Mouse (Mus musculus) natural killer cell, adult 2 months (primary cell): ENCODE results near the gene Bricd5.

Experiments used
- DNase-seq, 2 experiments: peaks; one replicate each; pipeline ENCODE4 v3.0.0; 2022; ENCODE audit warnings: low spot score in 2 of 2

The Bricd5 gene

DNA sequence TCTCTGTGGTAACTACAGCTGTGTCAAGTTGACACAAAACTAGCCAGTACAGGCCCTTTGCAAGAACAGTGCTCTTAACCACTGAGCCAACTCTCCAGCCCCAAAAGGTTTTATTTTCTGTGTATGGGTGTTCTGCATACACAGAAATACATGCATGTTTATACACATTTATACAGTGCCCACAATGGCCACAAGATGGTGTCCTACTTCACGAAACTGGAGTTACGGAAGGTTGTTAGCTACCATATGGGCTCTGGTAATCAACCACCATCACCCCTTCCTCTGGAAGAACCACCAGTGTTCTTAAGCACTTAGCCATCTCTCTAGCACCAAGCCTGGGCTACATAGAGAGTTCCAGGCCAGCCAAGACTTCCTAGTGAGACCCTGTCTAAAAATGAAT, 12.1 kb upstream of the Bricd5 start:
- DNase-seq, result peak; percentile 26 to 42

DNA sequence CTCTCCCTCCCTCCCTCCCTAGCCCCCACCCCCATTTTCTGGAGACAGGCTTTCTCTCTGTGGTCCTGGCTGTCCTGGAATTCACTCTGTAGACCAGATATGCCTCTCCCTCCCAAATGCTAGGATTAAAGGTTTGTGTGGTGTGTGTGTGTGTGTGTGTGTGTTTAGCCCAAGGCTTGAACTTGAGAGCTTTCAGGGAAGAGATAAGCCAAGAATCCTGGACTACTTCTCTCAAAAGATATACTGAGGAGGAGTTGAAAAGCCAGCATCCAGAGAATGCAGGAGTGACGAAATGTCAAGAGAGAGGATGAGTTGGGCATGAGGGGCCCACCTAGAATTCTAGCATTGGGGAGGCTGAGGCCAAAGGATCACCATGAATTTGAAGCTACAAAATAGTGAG, 10.8 kb upstream of the Bricd5 start:
- DNase-seq, result no peak

DNA sequence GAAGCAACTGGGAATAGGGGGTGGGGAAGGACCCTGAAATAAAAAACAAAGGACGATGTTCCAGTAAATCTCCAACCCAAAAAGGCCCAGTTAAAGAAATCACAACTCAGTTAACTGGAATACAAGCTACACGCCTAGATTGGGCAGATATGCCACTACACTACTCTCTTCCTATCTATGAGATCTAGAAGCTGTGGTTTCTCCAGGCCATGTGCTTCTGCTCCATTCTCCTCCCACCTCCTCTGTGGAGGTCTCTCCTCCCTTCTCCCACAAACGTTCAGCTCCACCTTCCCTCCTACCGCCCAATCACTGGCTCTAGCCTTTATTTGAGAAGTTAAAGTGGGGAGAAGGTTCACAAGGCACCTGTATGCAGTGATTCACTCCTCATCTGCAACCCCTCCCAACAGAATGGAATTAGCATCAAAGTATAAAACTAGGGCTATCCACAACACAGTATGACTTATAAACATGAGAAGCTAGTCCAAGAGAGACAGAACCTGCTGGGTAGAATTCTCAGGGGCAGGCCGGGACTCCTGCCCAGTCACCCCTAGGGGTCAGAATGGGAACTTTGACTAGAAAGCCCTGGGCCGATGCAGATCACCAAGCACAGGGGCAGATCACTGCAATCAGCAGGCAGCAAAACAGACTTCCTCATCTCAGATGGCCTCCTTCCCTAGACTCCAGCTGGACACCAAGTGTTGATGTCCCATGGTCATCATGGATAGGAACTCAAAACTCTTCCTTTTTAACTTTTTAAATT, 10.1 kb upstream of the Bricd5 start:
- DNase-seq, result no peak

DNA sequence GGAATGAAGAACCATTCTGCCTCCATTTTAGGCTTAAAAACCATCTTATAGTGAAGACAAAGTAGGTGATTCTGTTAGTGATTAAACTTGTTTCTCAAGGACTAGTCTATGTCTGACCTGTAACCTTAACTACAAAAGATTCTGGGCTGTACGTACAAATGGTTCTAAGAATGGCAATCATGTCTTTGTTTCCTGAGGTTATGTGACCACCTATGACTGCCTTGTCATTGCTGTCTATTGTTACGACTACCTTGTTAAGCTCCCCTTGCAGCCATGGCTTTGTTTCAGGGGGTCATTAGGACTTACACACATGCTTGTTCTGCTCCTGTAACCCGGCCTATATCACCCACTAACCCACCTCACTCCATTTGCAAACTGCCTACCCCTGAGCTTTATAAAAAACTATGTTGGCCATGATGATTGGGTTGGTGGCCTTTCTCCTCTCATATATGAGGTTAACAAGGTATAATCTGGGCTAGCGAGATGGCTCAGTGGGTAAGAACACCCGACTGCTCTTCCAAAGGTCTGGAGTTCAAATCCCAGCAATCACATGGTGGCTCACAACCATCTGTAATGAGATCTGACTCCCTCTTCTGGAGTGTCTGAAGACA, 4.9 kb upstream of the Bricd5 start:
- DNase-seq, result no peak

DNA sequence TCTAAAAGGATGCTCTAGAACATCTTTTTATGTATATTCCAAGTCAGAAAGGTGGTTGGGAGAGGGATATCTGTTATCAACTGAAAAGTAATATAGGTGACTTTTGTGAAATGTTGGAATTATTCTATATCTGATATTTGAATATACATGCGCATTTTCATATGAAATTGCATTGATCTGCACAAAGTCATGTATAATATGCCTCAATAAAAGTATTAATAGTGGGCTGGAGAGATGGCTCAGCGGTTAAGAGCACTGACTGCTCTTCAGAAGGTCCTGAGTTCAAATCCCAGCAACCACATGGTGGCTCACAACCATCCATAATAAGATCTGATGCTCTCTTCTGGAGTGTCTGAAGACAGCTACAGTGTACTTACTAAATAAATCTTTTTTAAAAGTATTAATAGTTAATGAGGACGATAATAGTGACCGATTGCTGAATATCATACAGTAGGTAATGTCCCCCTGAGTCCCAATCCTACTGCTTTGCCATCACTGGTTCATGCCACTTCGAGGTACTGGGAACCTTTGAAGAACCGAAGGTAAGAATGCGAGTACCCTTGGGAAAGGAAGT, 4.3 kb upstream of the Bricd5 start:
- no peak for DNase-seq

DNA sequence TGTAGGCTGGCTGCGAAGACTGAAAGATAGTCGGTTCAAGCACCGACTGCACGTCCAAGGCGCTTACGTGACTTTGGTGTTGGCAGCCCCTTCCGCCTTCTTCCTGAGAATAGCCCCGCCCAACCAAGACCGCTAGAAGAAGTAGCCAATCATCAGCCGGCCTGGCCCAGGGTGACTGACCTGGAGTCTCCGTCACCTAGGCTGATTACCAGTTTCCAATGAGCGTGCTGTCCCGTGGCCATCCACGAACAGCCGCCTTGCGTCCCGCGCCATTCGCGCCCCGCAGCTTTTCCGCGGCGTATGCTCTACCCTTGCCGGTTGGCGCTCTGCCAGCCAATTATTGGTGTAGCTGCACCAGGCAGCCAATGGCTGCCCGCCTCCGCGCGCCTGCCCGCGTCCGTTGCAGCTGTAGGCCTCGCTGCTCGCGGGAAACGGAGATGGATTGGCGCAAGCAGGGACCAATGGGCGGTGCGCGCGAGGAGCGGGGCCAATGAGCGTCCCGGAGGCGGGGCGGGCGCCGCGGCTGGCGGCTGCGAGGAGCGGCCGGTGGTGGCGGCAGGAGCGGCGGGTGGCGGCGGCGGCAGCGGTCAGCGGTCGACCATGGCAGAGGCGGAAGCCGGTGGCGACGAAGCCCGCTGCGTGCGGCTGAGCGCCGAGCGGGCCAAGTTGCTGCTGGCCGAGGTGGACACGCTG, 3.6 kb upstream of the Bricd5 start, which contains the start of the genes E4f1 and Pgp:
Gene E4f1, minus strand, starts transcription at position 404 of the 693 bp plus-strand sequence.
Gene Pgp, plus strand, starts transcription at position 483 of the 693 bp plus-strand sequence.
- peak; percentile 95 to 96 for DNase-seq

DNA sequence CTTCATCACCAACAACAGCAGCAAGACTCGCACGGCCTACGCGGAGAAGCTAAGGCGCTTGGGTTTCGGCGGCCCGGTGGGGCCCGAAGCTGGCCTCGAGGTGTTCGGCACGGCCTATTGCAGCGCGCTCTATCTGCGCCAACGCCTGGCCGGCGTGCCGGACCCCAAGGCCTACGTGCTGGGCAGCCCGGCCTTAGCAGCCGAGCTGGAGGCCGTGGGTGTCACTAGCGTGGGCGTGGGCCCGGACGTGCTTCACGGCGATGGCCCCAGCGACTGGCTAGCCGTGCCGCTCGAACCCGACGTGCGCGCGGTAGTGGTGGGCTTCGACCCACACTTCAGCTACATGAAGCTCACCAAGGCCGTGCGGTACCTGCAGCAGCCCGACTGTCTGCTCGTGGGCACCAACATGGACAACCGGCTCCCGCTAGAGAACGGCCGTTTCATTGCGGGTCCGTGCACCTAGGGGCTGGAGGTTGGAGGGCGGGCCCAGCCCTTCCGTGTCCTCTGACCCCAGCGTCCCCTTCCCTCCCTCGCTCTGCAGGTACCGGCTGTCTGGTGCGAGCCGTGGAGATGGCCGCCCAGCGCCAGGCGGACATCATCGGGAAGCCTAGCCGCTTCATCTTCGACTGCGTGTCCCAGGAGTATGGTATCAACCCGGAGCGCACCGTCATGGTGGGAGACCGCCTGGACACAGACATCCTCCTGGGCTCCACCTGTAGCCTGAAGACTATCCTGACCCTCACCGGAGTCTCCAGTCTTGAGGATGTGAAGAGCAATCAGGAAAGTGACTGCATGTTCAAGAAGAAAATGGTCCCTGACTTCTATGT, 2.8 kb upstream of the Bricd5 start:
- no peak for DNase-seq

DNA sequence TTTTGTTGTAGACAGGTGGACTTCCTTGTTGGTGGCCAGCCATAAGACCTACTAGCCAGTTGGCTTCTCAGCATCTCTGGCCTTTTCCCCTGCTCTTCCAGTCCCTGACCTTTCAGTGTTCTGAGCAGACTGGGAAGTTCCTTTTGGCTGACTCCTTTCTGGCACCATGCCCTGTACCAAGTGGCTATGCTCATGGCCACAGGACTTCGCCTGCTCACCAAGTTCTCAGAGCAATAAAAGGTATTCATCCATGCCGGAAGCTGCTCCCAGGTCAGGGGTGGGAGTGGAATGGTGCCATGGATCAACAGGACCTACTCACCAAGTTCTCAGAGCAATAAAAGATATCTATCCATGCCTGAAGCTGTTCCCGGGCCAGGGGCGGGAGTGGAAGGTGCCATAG, 1.2 kb upstream of the Bricd5 start:
- DNase-seq, result no peak

DNA sequence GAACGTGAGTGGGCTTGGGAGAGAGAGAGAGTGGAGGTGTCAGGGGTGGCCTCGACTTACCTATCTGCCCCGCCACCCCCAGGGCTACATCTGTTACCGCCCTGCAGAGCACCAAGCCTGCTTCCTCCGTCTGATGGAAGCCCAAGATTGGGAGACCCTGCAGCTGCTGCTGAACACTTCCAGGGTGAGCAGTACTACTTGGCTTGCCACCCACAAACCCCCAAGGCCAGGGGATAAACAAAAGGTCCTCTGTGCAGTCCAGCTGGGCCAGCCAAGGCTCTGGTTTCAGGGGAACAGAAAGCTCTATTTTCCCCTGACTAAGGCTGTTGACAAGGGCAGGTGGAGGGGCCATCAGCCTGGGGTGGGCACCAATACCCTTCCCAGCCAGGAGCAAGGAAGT, 873 bp downstream of the Bricd5 start:
- DNase-seq, result no peak

DNA sequence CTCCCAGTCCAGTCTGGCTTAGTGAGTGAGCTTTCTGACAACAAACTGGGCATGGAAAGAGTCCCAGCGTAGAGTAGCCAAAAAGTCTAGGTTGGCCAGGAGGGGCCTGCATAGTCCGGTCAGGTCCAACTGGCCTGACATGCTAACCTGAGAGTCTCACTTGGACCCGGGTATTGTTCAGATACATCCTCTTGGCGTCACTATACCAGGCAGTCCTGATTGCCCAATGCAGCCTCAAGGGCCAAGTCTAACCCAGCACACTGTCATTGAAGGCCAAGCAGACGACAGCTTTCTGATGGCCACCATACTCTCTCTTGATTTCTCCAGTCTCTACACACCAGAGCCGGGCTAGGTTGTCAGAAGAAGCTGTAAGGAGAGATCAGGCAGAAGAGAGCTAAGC, 1.9 kb downstream of the Bricd5 start:
- DNase-seq, result no peak

DNA sequence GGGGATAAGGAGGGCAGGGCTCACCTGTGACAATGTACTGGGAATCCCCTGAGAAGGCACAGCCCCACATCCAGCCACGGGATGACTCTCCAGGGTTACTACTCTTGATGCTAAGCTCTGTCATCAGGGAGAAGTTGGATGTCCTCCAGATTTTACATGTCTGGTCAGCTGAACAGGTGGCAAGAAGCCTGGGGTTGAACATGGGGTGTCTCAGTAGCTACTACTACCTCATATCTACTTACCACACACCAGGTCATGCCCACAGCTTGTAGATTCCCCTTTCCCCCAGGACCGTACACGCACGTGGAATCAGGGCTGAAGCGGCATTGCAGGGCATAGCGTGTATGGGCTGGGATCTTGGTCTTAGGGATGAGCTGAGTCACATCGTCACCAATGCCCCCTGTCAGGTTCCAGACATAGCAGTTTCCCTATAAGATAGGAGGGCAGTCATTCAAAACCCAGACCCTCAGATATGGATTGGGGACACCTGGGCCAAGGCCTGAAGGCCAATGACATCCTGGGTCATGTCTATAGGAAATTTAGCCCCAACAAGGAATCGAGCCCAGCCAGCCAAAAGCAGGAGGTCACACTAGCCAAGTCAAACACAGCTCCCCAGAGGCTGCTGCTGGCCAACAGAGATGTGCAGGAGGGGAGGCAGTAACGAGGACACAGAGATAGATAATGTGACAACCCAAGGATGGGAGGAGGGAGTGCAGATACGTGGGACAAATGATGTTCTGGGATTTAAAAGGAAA, 2.5 kb downstream of the Bricd5 start:
- no peak for DNase-seq

DNA sequence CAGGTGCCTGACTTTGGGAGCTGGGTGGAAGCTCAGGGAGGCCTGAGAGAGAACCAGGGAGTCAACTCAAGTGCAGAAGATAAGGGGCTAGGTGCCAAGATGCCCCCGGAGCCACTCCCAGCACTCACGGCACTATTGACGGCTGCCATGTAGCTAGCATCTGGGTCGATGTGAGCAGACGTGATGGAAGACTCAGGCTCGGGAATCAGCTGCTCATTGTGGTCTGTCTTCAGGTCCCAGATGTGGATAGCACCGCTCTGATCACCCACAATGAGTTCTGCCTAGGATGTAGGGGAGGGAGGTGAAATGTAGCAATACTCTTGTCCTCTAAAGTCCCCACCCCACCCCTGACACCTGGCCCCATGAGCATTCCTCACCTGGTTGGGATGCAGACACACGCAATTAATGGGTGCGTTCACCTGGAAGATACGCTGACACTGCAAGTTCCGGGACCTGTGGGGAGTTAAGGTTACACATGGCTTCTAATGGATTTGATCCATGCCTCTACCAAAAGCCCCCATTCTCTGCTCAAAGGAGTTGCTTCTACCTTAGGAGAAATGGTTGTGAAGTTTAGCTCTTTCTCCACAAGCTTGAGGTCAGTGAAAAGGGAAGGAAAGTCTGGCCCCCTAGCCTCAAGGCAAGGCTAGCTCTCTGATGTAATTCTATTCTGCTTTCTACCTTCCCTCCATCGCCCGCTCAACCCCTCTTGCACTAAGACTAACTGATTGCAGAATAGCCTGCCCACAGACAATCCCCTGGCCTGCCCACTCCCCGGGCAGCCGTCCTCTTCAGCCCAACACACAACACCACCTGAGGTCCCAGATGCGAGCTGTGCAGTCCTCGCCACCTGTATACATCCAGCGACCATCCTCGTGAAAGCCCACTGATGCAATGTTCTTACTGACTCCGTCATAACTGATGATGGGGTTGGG, 3.6 kb downstream of the Bricd5 start:
- no peak for DNase-seq

DNA sequence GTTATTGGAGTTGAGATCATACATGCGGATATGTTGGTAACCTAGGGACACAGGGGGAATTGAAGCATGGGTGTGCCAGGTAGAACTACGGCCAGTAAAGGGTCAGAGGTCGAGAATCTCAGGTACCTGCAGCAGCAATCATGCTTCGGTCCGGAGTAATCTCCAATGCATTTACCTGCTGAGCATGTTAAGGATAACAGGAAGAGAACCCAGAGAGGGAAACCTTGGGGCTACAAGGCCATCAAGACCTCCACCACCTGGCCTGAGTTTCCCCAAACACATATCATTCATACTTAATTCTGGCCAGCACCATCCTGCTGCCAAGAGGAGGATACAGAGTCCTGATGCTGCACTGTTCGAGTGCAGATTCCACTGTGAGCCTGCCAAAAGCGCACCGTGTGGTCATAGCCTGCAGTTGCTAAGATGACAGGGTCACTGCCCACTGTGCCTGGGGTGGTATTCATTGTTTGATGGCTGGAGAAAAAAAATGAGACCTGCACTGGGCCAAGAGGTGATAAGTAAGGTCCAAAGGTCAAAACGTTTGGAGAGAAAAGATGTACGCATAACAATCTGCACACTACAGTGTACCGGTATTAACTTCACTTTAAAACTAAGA, 4.4 kb downstream of the Bricd5 start:
- no peak for DNase-seq

DNA sequence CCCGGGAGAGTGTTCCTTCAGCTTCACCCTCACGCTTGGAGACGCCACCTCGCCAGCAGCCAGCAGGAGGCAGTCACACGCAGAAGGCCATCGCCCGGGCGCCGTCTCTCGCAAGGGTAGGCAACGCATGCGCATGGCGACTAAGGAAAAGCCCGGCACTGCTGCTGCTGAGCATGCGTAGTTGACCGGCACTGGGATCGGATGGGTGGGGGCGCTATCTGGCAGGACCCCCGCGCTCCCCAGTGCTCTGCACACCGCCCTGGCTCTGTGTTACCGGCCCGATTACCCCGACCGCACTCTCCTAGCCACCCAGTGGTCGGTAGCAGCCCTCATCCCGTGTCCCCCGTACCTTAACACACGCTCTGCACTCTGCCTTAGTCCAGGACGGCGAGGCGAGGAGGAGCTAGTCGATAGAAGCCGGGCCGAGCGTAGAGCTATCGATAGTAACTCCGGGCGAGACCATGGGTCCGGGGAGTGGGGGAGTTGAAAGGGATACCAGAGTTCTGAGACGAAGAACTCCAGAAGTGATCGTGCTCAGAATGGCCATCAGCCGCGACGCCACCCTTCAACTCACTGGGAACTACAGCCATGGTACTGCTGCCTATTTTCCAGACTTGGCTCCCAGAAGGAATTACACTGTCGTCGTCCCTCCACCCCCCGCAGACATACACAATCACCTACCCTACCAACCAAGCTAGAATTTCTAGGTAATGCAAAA, 5.1 kb downstream of the Bricd5 start, which contains the start of gene Mlst8:
Gene Mlst8, minus strand, starts transcription at position 416 of the 718 bp plus-strand sequence.
- DNase-seq, result peak; percentile 96 to 97

DNA sequence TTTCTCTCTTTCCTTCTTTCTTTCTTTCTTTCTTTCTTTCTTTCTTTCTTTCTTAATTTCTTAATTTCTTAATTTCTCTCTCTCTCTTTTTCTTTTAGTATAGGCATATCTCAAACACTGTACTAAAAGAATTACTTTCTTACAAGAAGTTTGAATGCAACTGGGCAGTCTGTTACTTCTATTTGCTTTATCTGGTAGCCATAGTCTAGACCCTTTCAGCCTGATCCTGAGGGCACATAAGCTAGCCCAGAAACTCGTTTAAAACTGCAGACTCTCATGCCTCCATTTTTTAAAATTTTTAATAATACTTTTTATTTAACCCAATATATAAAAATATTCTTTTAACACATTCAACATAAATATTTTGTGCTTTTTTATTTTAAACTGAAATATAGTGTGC, 5.7 kb downstream of the Bricd5 start:
- DNase-seq, result no peak

DNA sequence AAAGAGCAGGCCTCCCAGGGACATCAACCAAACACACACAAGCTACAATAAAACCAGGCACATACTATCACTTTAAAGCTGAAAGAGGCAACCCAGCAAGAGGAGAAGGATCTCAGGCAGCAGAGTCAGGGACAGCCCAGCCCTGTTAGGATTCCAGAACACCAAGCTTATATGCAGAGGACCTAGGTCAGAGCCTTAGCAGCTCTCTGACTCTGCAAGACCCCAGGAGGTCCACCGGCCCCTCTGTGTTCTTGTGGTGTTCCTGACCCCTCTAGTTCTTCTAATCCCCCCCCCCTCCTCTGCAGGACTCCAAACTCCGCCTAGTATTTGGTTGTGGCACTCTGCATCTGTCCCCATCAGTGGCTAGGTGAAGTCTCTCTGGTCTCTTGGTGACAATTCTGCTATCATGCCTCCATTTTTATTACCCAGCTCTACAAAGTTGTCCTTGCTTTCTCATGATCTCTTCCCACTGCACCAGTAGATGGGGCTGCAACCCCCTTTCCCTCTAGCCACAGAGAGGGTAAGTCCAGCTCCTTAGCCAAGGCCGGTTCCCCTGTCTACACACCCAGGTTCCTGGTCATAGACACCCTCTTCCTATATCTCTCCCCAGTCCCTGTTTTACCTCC, 6.6 kb downstream of the Bricd5 start:
- no peak for DNase-seq

DNA sequence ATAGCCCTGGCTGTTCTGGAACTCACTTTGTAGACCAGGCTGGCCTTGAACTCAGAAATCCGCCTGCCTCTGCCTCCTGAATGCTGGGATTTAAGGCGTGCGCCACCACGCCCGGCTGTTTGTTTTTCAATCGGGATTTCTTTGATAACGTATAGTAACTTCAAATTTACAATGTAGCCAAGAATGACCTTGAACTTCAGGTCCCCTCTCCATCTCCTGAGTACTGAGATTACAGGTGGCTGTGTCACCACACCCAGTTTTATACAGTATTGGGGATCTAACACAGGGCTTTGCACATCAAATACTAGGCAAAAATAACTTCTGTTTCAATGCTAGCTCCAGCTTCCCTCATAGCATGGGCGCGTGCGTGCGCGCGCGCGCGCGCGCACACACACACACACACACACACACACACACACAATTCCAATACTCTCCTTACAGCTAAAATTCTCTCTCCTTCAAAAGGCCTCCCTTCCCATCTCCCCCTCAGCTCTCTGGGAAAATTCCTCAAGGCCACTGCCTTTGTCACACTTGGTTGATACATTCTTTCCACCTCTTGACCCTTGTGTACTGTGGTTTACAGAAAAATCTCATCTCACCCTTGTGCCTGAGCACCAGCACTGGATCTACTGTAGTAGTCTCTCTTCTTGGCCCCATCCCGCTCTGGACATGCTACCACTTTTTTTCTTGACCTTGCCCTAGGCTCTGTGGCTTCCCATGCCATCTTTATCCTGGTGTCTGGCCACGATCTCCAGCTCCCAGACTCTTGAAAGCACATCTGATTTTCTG, 7.5 kb downstream of the Bricd5 start:
- no peak for DNase-seq
